Mouse (Mus musculus) ES-Bruce4 (cell line): Measurements from ENCODE around the gene Tmem106c.

Experiments
- CTCF ChIP-seq: IDR thresholded peaks from one replicate; pipeline ENCODE4 v1.8.1; 2011; ENCODE audit warnings: low read depth, low read length
- EP300 ChIP-seq: IDR thresholded peaks from 2 replicates; pipeline ENCODE4 v1.6.1; 2011; ENCODE audit warnings: low read depth, low read length; ENCODE audit not compliant: insufficient read depth
- POLR2A ChIP-seq: IDR thresholded peaks from one replicate; pipeline ENCODE4 v1.8.1; 2011; ENCODE audit warnings: low read length; ENCODE audit not compliant: insufficient read depth

GRCm38 (mm10) chr15:97981560-97981959 is 17.6 kb downstream of the Tmem106c start:
- no peak for TF ChIP-seq CTCF
- no peak for TF ChIP-seq POLR2A
- no peak for TF ChIP-seq EP300
